Mouse (Mus musculus): ENCODE results near the gene Anapc11.
"Not testable (repeated sequence)": the region's sequence is repeated elsewhere in the genome, so short reads cannot be mapped to it uniquely, and the experiment has no call there.

Anapc11 gene

GRCm38 (mm10) chr11:120575046-120575445, 23.2 kb upstream of the Anapc11 start:
- DNase-seq (ENCODE audit: low spot score): no peak

- no peak for DNase-seq (ENCODE audit: low spot score)
These were observed 22.3 kb upstream of the Anapc11 start for GRCm38 (mm10) chr11:120575940-120576339.

GRCm38 (mm10) chr11:120576365-120576981, 21.7 kb upstream of the Anapc11 start:
- no peak for DNase-seq (ENCODE audit: low spot score)

- peak; percentile 55 for DNase-seq (ENCODE audit: low spot score)
These were observed 20.8 kb upstream of the Anapc11 start for GRCm38 (mm10) chr11:120577211-120578023.

GRCm38 (mm10) chr11:120578024-120578693, 20.1 kb upstream of the Anapc11 start:
- no peak for DNase-seq (ENCODE audit: low spot score)

GRCm38 (mm10) chr11:120578694-120579243, 19.5 kb upstream of the Anapc11 start:
- DNase-seq (ENCODE audit: low spot score): no peak

GRCm38 (mm10) chr11:120579316-120580107, 18.7 kb upstream of the Anapc11 start:
- peak; percentile 77 for DNase-seq (ENCODE audit: low spot score)

- DNase-seq (ENCODE audit: low spot score): no peak
These were observed 18.0 kb upstream of the Anapc11 start for GRCm38 (mm10) chr11:120580190-120580589.

GRCm38 (mm10) chr11:120580871-120581331, 17.3 kb upstream of the Anapc11 start:
- DNase-seq (ENCODE audit: low spot score): no peak

- peak; percentile 86 for DNase-seq (ENCODE audit: low spot score)
These were observed 16.5 kb upstream of the Anapc11 start, which contains the start of gene Arhgdia for GRCm38 (mm10) chr11:120581490-120582267. Arhgdia (minus strand) TSS chr11:120581624.

GRCm38 (mm10) chr11:120582268-120582981, 15.8 kb upstream of the Anapc11 start:
- peak; percentile 60 for DNase-seq (ENCODE audit: low spot score)

- not testable (repeated sequence) for DNase-seq (ENCODE audit: low spot score)
These were observed 15.3 kb upstream of the Anapc11 start for GRCm38 (mm10) chr11:120582982-120583293.

- no peak for DNase-seq (ENCODE audit: low spot score)
These were observed 14.3 kb upstream of the Anapc11 start for GRCm38 (mm10) chr11:120583937-120584336.

- DNase-seq (ENCODE audit: low spot score): no peak
These were observed 9.7 kb upstream of the Anapc11 start for GRCm38 (mm10) chr11:120588531-120588930.

GRCm38 (mm10) chr11:120597240-120598235, 683 bp upstream of the Anapc11 start:
- no peak for DNase-seq (ENCODE audit: low spot score)

GRCm38 (mm10) chr11:120598990-120599549, 849 bp downstream of the Anapc11 start:
- DNase-seq (ENCODE audit: low spot score): no peak

- peak; percentile 68 for DNase-seq (ENCODE audit: low spot score)
These were observed 2.5 kb downstream of the Anapc11 start for GRCm38 (mm10) chr11:120600716-120601115.

- DNase-seq (ENCODE audit: low spot score): no peak
These were observed 5.3 kb downstream of the Anapc11 start for GRCm38 (mm10) chr11:120603545-120603944.

GRCm38 (mm10) chr11:120605667-120606066, 7.4 kb downstream of the Anapc11 start:
- no peak for DNase-seq (ENCODE audit: low spot score)

Data from T-cell, adult 2 months (primary cell).